ENCODE assay signal across 8 mouse cellular contexts in genomic region chr15:85703194-85703641, GRCm38 (mm10). TPM values are rescaled to one million over a fixed set of nuclear protein-coding genes. Genes with fewer than 3 reads are reported as not detected.
DNase-seq lines count a peak whose midpoint lies in the region; ATAC-seq and TF ChIP-seq lines count a peak whose summit lies in the region.
"Had no signal": no experiment of that assay in that cellular context is flagged by ENCODE, and none has a peak within 500 bp of the region (broad histone marks: within the 10 kb centered on the region; RNA-seq: fewer than 3 reads in every experiment).

No protein-coding gene starts in this region.

- no peaks in the 10 kb centered on the region for H3K4me1 ChIP-seq in midbrain, embryonic 14.5 days (ENCODE audit: control insufficient read depth, insufficient read depth, low read length)
- no peaks in the 10 kb centered on the region for H3K4me1 ChIP-seq in midbrain, embryonic 11.5 days (ENCODE audit: control insufficient read depth, insufficient read depth, low read length)
- H3K4me1 ChIP-seq in hindbrain, embryonic 11.5 days (replicated peaks; ENCODE audit: control insufficient read depth, insufficient read depth, low read length) = no peaks in the 10 kb centered on the region
- 0 out of 2 replicates have a peak, but pooled peaks cover 8% of the 10 kb centered on the region for H3K4me1 ChIP-seq in lung, postnatal 0 days (ENCODE audit: insufficient read depth, low read depth, low read length)
- H3K4me1 ChIP-seq: heart, embryonic 13.5 days had no signal

- DNase-seq in midbrain, embryonic 14.5 days = no peak
- no peak for DNase-seq in midbrain, embryonic 11.5 days (ENCODE audit: low spot score, missing footprints)
- DNase-seq in cerebellum, adult 11-12 months = peak; percentile 87
- DNase-seq in hindbrain, embryonic 11.5 days (ENCODE audit: low spot score) = no peak
- DNase-seq in lung, postnatal 0 days (ENCODE audit: low spot score) = peak; percentile 85
- DNase-seq in embryo, embryonic 11 days = no peak

- H3K9ac ChIP-seq in midbrain, embryonic 14.5 days (replicated peaks; ENCODE audit: low read length) = no peak overlapping the region
- H3K9ac ChIP-seq in midbrain, embryonic 11.5 days (ENCODE audit: low read length) = no peak overlapping the region
- H3K9ac ChIP-seq in hindbrain, embryonic 11.5 days (ENCODE audit: low read depth, low read length) = no peak overlapping the region
- H3K9ac ChIP-seq in lung, postnatal 0 days (replicated peaks; ENCODE audit: low read depth) = no peak overlapping the region
- H3K9ac ChIP-seq: heart, embryonic 13.5 days had no signal

- no peak for TF ChIP-seq EP300 in lung, postnatal 0 days (IDR thresholded peaks at IDR 0.05)

- no peak for TF ChIP-seq CTCF in lung, postnatal 0 days (IDR thresholded peaks at IDR 0.05)

- peak overlapping the region; percentile 52 for H3K27ac ChIP-seq in midbrain, embryonic 14.5 days (replicated peaks; ENCODE audit: low read depth, low read length)
- H3K27ac ChIP-seq in midbrain, embryonic 11.5 days (ENCODE audit: low read depth, low read length) = no peak overlapping the region
- H3K27ac ChIP-seq in hindbrain, embryonic 11.5 days (ENCODE audit: low read depth, low read length) = no peak overlapping the region
- 0 out of 2 replicates have a peak overlapping the region, but pooled peaks have one; percentile 69 for H3K27ac ChIP-seq in lung, postnatal 0 days (ENCODE audit: low read length)
- H3K27ac ChIP-seq: heart, embryonic 13.5 days had no signal

- H3K9me3 ChIP-seq in midbrain, embryonic 14.5 days (ENCODE audit: control insufficient read depth, low read length) = no peaks in the 10 kb centered on the region
- H3K9me3 ChIP-seq in midbrain, embryonic 11.5 days (ENCODE audit: control insufficient read depth, low read length) = no peaks in the 10 kb centered on the region
- H3K9me3 ChIP-seq in hindbrain, embryonic 11.5 days (ENCODE audit: control insufficient read depth, low read length) = no peaks in the 10 kb centered on the region
- H3K9me3 ChIP-seq in lung, postnatal 0 days (ENCODE audit: low read length) = no peaks in the 10 kb centered on the region
- H3K9me3 ChIP-seq: heart, embryonic 13.5 days had no signal

- ATAC-seq in midbrain, embryonic 14.5 days (ENCODE audit: low FRiP score, low TSS enrichment) = no peak
- no peak for ATAC-seq in midbrain, embryonic 11.5 days (ENCODE audit: low FRiP score)
- ATAC-seq in hindbrain, embryonic 11.5 days (ENCODE audit: low FRiP score) = peak; percentile 49; the same call in 1 of the 2 replicates
- peak; percentile 66 for ATAC-seq in lung, postnatal 0 days
- ATAC-seq in megakaryocyte progenitor cell, adult 5-6 weeks (replicated peaks; ENCODE audit: poor library complexity) = no peak

- no peaks in the 10 kb centered on the region for H3K27me3 ChIP-seq in midbrain, embryonic 14.5 days (ENCODE audit: control insufficient read depth, insufficient read depth, low read length)
- no peaks in the 10 kb centered on the region for H3K27me3 ChIP-seq in midbrain, embryonic 11.5 days (ENCODE audit: control insufficient read depth, insufficient read depth, low read length)
- H3K27me3 ChIP-seq in hindbrain, embryonic 11.5 days (ENCODE audit: control insufficient read depth, insufficient read depth, low read length) = no peaks in the 10 kb centered on the region
- H3K27me3 ChIP-seq in lung, postnatal 0 days (replicated peaks; ENCODE audit: insufficient read depth, low read length) = no peaks in the 10 kb centered on the region
- H3K27me3 ChIP-seq: heart, embryonic 13.5 days had no signal

- peaks cover 91% of the 10 kb centered on the region for H3K36me3 ChIP-seq in midbrain, embryonic 14.5 days (ENCODE audit: control insufficient read depth, insufficient read depth, low read length)
- no peaks in the 10 kb centered on the region for H3K36me3 ChIP-seq in midbrain, embryonic 11.5 days (ENCODE audit: control insufficient read depth, insufficient read depth, low read length)
- H3K36me3 ChIP-seq in hindbrain, embryonic 11.5 days (ENCODE audit: control insufficient read depth, insufficient read depth, low read length) = no peaks in the 10 kb centered on the region
- H3K36me3 ChIP-seq in lung, postnatal 0 days (ENCODE audit: insufficient read depth, low read length) = peaks cover 38% of the 10 kb centered on the region

- H3K4me2 ChIP-seq in midbrain, embryonic 14.5 days (ENCODE audit: low read length) = no peak overlapping the region
- no peak overlapping the region for H3K4me2 ChIP-seq in midbrain, embryonic 11.5 days
- H3K4me2 ChIP-seq in hindbrain, embryonic 11.5 days (replicated peaks; ENCODE audit: low read depth, low read length) = no peak overlapping the region
- H3K4me2 ChIP-seq in lung, postnatal 0 days (replicated peaks; ENCODE audit: low read depth, low read length) = no peak overlapping the region
- H3K4me2 ChIP-seq: heart, embryonic 13.5 days had no signal

- 69% methylated on average over 11 of the region's 11 CpGs for WGBS in midbrain, embryonic 14.5 days
- WGBS in midbrain, embryonic 11.5 days = 73% methylated on average over 11 of the region's 11 CpGs
- 68% methylated on average over 11 of the region's 11 CpGs for WGBS in hindbrain, embryonic 11.5 days
- WGBS in lung, postnatal 0 days = 51% methylated on average over 10 of the region's 11 CpGs

- H3K4me3 ChIP-seq in midbrain, embryonic 14.5 days (replicated peaks; ENCODE audit: low read depth, low read length) = no peak overlapping the region
- no peak overlapping the region for H3K4me3 ChIP-seq in midbrain, embryonic 11.5 days (ENCODE audit: low read depth, low read length)
- H3K4me3 ChIP-seq in hindbrain, embryonic 11.5 days (ENCODE audit: low read depth, low read length) = no peak overlapping the region
- H3K4me3 ChIP-seq in lung, postnatal 0 days (ENCODE audit: low read depth, low read length) = no peak overlapping the region
- H3K4me3 ChIP-seq: heart, embryonic 13.5 days had no signal

RNA-seq across cellular contexts. Expression of gene Ppara, which starts 31.6 kb away (rescaled TPM):
- 0.89 and 1.2 TPM in 2 replicates for polyA plus RNA-seq in midbrain, embryonic 14.5 days (2014; fragmentation: Nextera tagmentation; extraction: Ambion mirVana)
- 0.62 and 0.92 TPM in 2 replicates for polyA plus RNA-seq in midbrain, embryonic 11.5 days (2014; fragmentation: Nextera tagmentation; extraction: Ambion mirVana)
- polyA plus RNA-seq in hindbrain, embryonic 11.5 days (2014; fragmentation: Nextera tagmentation; extraction: Ambion mirVana) = 0.49 and 1.5 TPM in 2 replicates
- 5.1 and 5.2 TPM in 2 replicates for polyA plus RNA-seq in lung, postnatal 0 days (2015; fragmentation: Nextera tagmentation; extraction: Ambion mirVana)
- total RNA-seq in megakaryocyte progenitor cell, adult 5-6 weeks (2015) = not detected in 2 replicates
- not detected in 2 replicates for total RNA-seq in megakaryocyte progenitor cell, adult 5-6 weeks (2017)

Comparison
In these comparisons a context has a peak if more than half of its experiments do, and no peak if none do; other contexts are left out.
1. H3K27ac ChIP-seq: peak in midbrain, embryonic 14.5 days (single experiment) and lung, postnatal 0 days (single experiment); none in midbrain, embryonic 11.5 days (single experiment) and hindbrain, embryonic 11.5 days (single experiment).
2. ATAC-seq: peak in hindbrain, embryonic 11.5 days (single experiment) and lung, postnatal 0 days (single experiment); none in midbrain, embryonic 14.5 days (single experiment), midbrain, embryonic 11.5 days (single experiment) and megakaryocyte progenitor cell, adult 5-6 weeks (single experiment).
3. DNase-seq: peak in cerebellum, adult 11-12 months (single experiment) and lung, postnatal 0 days (single experiment); none in midbrain, embryonic 14.5 days (single experiment), midbrain, embryonic 11.5 days (single experiment), hindbrain, embryonic 11.5 days (single experiment) and embryo, embryonic 11 days (single experiment).